Mouse (Mus musculus) testis, adult 2 months (tissue): ENCODE data around the gene Ramp2. TPM values are rescaled to one million over a fixed set of nuclear protein-coding genes. Genes with fewer than 3 reads are reported as not detected.

Source experiments
- H3K27ac ChIP-seq: fragments of 200-500 bp; 2 replicates; pipeline ENCODE4 v1.5.1; 2012; ENCODE audit warnings: low read depth, low read length; ENCODE audit not compliant: control insufficient read depth, insufficient read depth
- H3K27me3 ChIP-seq: fragments of 200-500 bp; 2 replicates; pipeline ENCODE4 v1.6.1; 2012; ENCODE audit warnings: mild to moderate bottlenecking, low read length, moderate library complexity; ENCODE audit not compliant: control insufficient read depth, insufficient read depth
- H3K36me3 ChIP-seq: fragments of 200-500 bp; 2 replicates; pipeline ENCODE4 v1.6.1; 2012; ENCODE audit warnings: mild to moderate bottlenecking, low read length; ENCODE audit not compliant: control insufficient read depth, insufficient read depth
- H3K4me1 ChIP-seq: fragments of 200-500 bp; 2 replicates; pipeline ENCODE4 v1.6.1; 2012; ENCODE audit warnings: low read length; ENCODE audit not compliant: control insufficient read depth, insufficient read depth
- H3K4me3 ChIP-seq: fragments of 200-500 bp; 2 replicates; pipeline ENCODE4 v1.5.1; 2012; ENCODE audit warnings: low read depth, mild to moderate bottlenecking, low read length, moderate library complexity, mixed read lengths; ENCODE audit not compliant: control insufficient read depth
- CTCF ChIP-seq: fragments of 200-500 bp; IDR thresholded peaks from 2 replicates; pipeline ENCODE4 v1.5.1; 2012; ENCODE audit warnings: low read depth, mild to moderate bottlenecking, inconsistent platforms, low read length, moderate library complexity; ENCODE audit not compliant: control insufficient read depth, insufficient read depth, insufficient replicate concordance
- POLR2A ChIP-seq: fragments of 200-500 bp; IDR thresholded peaks from 2 replicates; pipeline ENCODE4 v1.6.1; 2012; ENCODE audit warnings: low read depth, mild to moderate bottlenecking, inconsistent platforms, low read length, moderate library complexity; ENCODE audit not compliant: control insufficient read depth
- polyA plus RNA-seq: library from polyadenylated mRNA; depleted of rRNA; stranded (reverse); fragments of >200 nt; gene quantifications from 2 replicates; pipeline ENCODE4 v1.2.3, GENCODE M21; 2012

Ramp2 gene
- polyA plus RNA-seq, 1 experiment = 5.8 TPM

- H3K36me3 ChIP-seq = no peaks in the 10 kb centered on the region; the same call in none of the 2 replicates
- H3K4me1 ChIP-seq = peaks cover 2% of the 10 kb centered on the region; the same call in 1 of the 2 replicates
- H3K27ac ChIP-seq = no peak overlapping the region
- no peak overlapping the region for H3K4me3 ChIP-seq
- no peak for TF ChIP-seq CTCF
- TF ChIP-seq POLR2A = no peak
- no peaks in the 10 kb centered on the region for H3K27me3 ChIP-seq
These were observed 25.0 kb upstream of the Ramp2 start for GRCm38 (mm10) chr11:101220853-101221252.

DNA sequence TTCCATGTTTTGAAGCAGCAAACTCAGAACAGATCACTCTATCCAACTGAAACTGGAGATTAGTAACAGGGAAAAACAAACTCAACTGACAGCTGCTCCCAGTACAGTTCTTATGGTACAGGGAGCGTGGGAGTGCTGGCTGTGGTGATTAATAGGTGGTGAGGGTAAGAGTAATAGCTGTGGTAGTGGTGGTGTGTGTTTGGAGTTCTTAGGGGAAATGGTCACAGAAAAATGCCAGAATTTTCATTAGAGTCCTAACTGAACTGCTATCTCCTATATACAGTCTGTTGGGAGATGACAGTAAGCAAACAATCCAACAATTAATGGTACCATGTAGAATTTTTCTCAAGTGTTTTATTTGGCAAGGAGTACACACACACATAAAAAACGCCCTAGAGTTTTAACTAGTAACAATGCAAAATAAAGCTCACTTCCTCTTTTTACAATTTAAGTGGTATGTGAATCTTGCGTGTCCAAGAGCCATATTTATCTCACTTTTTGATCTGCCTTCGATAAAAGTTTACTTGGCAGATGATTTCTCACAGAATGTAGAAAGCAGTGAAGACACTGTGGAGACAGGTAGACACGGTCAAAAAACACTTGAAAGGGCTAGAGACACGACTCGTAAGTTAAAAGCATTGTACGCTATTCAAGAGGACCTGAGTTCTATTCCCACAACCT lies 24.4 kb upstream of the Ramp2 start:
- TF ChIP-seq POLR2A (no peak), CTCF (no peak)
- no peaks in the 10 kb centered on the region for H3K27me3 ChIP-seq
- no peak overlapping the region for H3K27ac ChIP-seq

DNA sequence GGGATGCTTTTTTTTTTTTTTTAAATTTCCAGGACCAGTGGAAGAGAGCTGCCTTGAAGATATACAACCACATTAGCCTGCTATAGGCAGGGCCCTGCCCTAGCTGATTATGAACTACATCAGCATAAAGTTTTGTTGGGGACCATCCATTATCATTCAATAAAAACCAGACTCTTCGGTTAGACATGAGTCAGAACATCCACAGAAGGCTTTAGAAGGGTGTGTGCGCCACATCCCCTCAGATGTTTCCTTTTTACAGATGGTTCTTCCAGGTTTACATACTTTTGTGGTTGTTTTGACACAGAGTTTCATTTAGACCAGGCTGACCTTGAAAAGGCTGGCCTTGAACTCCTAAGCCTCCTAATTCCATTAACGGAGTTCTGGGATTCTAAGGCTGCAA lies 21.5 kb upstream of the Ramp2 start:
- Histone ChIP-seq H3K27me3 (no peaks in the 10 kb centered on the region), H3K4me1 (peaks cover 4% of the 10 kb centered on the region; the same call in 1 of the 2 replicates), H3K36me3 (no peaks in the 10 kb centered on the region), H3K27ac (peak overlapping the region; percentile 3; the same call in 1 of the 2 replicates), H3K4me3 (no peak overlapping the region)
- TF ChIP-seq POLR2A (no peak), CTCF (no peak)

More for the DNA sequence above, 24.4 kb upstream of the Ramp2 start:
- Histone ChIP-seq H3K4me3 (no peak overlapping the region), H3K36me3 (no peaks in the 10 kb centered on the region; the same call in none of the 2 replicates), H3K4me1 (peaks cover 2% of the 10 kb centered on the region; the same call in 1 of the 2 replicates)

- Histone ChIP-seq H3K27ac (peak overlapping the region; percentile 46; the same call in 1 of the 2 replicates), H3K27me3 (no peaks in the 10 kb centered on the region), H3K4me3 (peak overlapping the region; percentile 85), H3K36me3 (no peaks in the 10 kb centered on the region), H3K4me1 (peaks cover 7% of the 10 kb centered on the region)
- TF ChIP-seq CTCF (no peak), POLR2A (no peak)
These were observed 20.3 kb upstream of the Ramp2 start for GRCm38 (mm10) chr11:101225331-101226064.

DNA sequence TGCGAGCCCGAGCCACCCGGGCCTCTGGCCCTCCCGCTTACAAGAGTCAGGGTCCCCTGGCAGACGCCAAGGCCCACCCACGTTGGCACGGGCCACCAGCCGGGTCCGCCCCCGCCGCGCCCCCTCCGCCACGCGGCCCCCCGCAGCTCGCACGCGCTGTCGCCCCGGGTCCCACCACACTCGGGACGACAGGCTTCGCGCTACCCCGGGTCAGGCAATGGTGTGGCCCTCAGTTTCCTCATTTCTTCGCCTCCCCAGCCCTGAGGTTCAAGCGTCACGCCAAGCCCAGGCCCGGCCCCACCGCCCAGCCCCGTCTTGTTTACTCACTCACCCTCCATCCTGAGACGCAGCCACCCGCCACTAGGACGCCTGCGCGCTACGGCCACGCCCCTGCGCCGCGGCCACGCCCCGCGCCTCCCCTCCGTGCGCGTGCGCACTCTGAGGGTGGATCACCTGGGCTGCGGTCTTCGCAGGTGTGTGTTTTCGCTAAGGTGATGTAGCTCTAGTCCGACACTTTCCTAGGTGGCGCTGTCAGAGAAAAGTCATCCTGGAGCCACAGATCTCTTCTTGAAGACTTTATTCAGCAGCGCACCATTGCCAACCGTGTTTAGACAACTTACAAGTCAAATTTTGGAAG lies 19.6 kb upstream of the Ramp2 start, which contains the start of gene Ezh1:
Gene Ezh1 (minus strand): TSS at position 399 of the 637 bp plus-strand sequence.
- peak within 1 kb of the TSS; percentile 67; the same call in 1 of the 2 replicates for H3K27ac ChIP-seq
- no peaks in the 10 kb centered on the region for H3K36me3 ChIP-seq
- H3K4me1 ChIP-seq = peaks cover 13% of the 10 kb centered on the region
- TF ChIP-seq CTCF = 0 out of 2 replicates have a peak, but pooled peaks have one; percentile 19
- peak; percentile 69 for TF ChIP-seq POLR2A
- peak within 1 kb of the TSS; percentile 85 for H3K4me3 ChIP-seq
- H3K27me3 ChIP-seq = no peaks in the 10 kb centered on the region

- Histone ChIP-seq H3K4me3 (no peak overlapping the region), H3K27me3 (no peaks in the 10 kb centered on the region), H3K36me3 (no peaks in the 10 kb centered on the region), H3K27ac (peak overlapping the region; percentile 92), H3K4me1 (peaks cover 21% of the 10 kb centered on the region)
- no peak for TF ChIP-seq POLR2A
- TF ChIP-seq CTCF = no peak
These were observed 16.4 kb upstream of the Ramp2 start for GRCm38 (mm10) chr11:101229361-101229900.
